Mouse (Mus musculus): ENCODE data around the gene Atp6v0e.

Gene Atp6v0e

GRCm38 (mm10) chr17:26662978-26663683, at the start of gene Atp6v0e:
Gene Atp6v0e, plus strand, starts transcription at chr17:26663231.
- peak; percentile 84 for DNase-seq (ENCODE audit: low spot score)

DNA sequence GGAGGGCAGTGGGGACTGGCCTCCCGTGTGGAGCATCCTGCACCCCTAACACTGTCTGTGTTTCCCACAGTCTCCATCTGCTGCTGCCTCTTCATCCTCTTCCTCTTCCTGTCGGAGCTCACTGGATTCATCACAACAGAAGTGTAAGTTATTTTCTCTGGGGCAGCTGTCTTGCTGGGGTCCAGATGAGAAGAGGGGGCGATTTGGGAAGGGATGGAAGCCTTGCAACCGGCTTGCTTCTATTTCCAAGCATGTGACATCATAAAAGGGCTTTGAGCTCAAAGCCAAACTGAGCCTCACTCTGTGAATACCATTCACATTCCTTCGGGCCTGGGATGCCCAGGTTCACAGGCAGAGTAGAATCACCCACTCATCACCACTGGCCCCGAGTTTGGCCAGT, 48.7 kb upstream of the Atp6v0e start:
- no peak for DNase-seq (ENCODE audit: low spot score)

GRCm38 (mm10) chr17:26614708-26615486, 48.1 kb upstream of the Atp6v0e start:
- DNase-seq (ENCODE audit: low spot score) = no peak

- DNase-seq (ENCODE audit: low spot score) = peak; percentile 61
Measured at GRCm38 (mm10) chr17:26616696-26617095, 46.3 kb upstream of the Atp6v0e start.

GRCm38 (mm10) chr17:26618498-26618897, 44.5 kb upstream of the Atp6v0e start:
- DNase-seq (ENCODE audit: low spot score) = no peak

- no peak for DNase-seq (ENCODE audit: low spot score)
Measured at GRCm38 (mm10) chr17:26619577-26619976, 43.5 kb upstream of the Atp6v0e start.

DNA sequence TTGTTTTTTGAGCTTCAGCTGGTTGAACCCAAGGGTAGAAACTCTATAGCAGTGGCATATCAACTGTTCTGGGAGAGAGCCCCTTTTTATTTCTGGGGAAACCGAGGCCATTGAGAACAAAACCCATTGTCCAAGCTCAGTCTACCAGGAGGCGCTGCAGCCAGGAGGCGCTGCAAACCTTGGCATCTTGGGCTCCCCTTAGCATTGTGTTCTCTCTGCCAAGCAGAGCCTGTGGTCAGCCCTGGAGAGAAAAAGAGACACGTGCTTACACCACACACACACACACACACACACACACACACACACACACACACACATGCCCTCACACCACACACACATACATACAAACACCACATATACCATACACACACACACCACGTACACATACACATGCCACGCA, 42.7 kb upstream of the Atp6v0e start:
- DNase-seq (ENCODE audit: low spot score) = no peak

DNA sequence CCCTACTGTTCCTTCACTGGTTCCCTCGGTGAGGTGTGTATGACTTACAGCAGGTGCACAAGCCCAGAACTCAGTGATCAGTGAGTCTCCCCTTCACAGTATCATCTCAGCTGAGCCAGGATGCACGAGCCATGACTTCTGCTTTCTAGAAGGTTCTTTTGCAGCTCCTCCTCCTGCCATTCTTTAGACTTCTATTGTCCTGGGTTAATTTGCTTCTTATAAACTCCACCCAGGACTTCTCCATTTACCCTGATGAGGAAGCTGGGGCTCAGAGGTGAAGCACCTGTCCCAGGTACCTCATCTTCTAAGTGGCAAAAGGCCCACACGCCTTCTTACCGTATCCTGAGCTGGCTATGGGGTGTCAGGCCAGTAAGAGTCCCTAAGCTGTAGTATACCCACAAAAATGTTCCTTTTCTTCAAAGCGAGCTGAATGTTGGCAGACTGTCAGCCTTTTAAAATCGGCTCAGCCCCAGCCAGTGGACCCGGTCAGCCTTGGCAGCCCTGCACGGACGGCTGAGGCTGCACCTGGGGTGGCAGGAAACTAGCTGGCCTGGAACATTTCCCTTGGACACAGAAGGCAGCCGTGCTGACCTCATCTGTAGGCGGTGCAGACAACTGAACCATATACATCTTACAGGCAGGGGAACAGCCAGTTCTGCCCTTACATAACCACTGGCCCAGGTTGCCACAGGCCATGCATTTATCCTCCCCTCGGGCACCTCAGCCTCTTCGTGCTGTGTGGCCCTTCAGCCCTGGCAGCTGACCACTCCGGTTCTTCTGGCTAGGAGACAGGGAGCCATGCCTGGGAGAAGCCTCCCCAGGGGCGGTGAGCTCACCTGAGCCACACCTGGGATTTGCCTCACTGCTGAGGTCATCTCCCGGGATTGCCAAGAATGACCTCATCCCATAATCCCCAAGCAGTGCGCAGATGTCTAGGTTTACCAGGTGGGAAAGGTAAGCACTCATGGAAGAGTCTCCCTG, 42.0 kb upstream of the Atp6v0e start:
- peak; percentile 62 for DNase-seq (ENCODE audit: low spot score)

DNA sequence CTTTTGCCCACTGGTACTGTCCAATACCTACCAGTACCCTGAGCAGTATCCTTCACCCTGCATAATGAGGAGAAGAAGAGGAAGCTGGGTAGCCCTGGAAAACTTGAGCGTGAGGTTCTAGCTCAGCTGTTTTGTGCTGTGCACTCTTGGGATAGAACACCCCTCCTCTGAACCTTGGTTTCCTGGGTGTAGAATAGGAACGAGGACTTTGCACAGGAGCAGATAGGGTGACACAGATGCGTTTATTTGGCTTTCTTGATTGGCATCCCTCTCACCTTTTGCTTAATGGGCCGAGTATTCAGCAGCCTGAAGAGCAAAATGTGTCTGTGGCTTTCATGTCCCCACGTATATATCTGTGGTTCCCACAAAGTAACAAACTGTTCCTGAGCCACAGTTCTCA, 41.1 kb upstream of the Atp6v0e start:
- no peak for DNase-seq (ENCODE audit: low spot score)

DNA sequence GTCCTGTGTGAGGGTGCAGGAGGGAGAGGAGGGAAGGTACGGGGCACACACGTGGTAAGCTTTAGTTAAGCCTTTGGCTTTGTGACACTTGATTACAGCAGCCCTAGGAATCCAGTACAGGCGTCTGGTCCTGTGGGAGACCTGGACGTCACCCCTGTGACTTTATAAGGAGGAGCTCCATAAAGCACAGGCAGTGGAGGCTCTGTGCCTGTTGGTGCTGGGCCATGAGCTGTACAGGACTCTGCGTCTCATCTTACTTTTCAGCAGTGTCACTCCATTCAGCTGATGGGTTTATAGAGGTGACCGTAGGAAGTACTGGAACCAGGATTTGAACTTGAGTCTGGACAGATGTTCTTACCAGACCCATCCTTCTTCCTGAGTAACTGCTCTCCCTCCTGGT, 39.0 kb upstream of the Atp6v0e start:
- DNase-seq (ENCODE audit: low spot score) = no peak

DNA sequence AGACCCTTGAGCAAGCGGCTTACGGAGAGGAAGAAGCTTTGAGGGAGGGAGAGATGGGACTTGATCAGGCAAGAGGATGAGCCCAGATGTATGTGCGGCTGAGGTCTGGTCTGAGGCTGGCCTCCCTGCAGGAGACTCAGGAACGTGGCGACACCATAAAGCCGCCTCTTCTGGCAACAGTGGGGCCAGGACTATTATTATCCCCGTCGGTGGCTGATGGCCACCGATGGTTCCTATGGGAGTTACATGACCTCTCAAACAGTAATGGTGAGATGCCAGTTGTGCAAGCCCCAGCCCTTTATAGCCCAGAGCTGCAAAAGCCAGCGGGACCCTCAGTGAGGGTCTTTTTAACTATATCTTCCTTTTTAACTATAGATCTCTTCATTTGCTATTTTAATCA, 38.0 kb upstream of the Atp6v0e start:
- peak; percentile 47 for DNase-seq (ENCODE audit: low spot score)

GRCm38 (mm10) chr17:26625521-26626010, 37.5 kb upstream of the Atp6v0e start:
- peak; percentile 25 for DNase-seq (ENCODE audit: low spot score)

DNA sequence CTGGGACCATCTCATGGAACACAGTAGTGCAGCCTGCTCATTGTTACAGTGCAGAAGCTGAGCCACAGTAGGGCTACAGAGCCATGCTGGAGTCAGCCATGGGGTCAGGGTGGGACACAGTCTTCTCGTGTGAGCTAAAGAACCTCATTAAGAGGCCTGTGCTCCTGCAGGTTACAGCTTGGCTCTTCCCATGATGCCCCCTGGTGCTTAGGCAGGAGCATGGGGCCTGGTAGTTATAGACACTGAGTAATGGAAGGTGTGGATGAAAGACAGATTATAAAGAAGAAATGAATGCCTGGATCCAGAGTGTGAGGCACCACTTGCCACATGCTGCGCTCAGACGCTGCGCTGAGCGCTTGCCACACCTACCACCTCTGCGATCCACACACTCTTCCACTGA, 34.6 kb upstream of the Atp6v0e start:
- DNase-seq (ENCODE audit: low spot score) = no peak

DNA sequence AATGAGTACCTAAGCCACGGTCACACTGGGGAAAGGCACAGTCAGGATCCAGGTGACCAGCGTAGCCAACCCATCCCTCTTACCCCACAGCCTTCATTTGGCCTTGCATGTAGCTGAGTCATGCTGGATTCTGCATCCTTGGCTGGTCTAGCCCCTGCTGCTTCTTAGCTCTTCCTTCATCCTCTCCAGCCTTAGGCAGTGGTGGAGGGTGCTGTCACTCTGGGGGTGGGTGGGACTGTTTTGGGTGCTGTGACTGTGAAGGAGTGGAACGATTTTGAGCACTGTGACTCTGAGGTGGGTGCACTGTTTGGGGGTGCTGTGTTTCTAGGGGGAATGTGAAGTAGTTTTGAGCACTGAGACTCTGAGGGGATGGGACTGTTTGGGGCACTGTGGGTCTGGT, 34.1 kb upstream of the Atp6v0e start:
- no peak for DNase-seq (ENCODE audit: low spot score)

- no peak for DNase-seq (ENCODE audit: low spot score)
Measured at GRCm38 (mm10) chr17:26631811-26632327, 31.2 kb upstream of the Atp6v0e start.

GRCm38 (mm10) chr17:26633186-26633585, 29.8 kb upstream of the Atp6v0e start:
- no peak for DNase-seq (ENCODE audit: low spot score)

GRCm38 (mm10) chr17:26633926-26634325, 29.1 kb upstream of the Atp6v0e start:
- DNase-seq (ENCODE audit: low spot score) = no peak

- DNase-seq (ENCODE audit: low spot score) = no peak
Measured at GRCm38 (mm10) chr17:26634539-26634938, 28.5 kb upstream of the Atp6v0e start.

DNA sequence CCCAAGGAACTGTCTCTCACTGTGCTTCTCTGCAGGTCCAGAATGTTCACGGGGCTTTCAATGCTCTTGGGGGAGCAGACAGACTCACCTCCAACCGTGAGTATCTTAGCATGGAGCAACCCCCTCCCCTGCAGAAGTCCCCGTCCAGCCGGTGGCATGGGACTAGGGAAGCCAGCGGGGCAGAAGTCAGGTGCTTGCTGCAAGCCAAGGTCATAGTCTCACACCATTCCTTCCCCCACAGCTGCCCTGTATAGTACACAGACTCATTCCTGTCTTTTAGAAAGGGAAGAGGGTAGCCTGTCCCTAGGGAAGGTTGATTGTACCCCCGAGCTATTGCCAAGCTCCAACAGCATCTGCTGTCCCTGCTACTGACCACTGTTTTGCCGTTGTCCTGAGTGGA, 27.1 kb upstream of the Atp6v0e start:
- no peak for DNase-seq (ENCODE audit: low spot score)

- DNase-seq (ENCODE audit: low spot score) = peak; percentile 54
Measured at GRCm38 (mm10) chr17:26637851-26638250, 25.2 kb upstream of the Atp6v0e start.

- peak; percentile 80 for DNase-seq (ENCODE audit: low spot score)
Measured at GRCm38 (mm10) chr17:26638655-26639054, 24.4 kb upstream of the Atp6v0e start.

GRCm38 (mm10) chr17:26639791-26640190, 23.2 kb upstream of the Atp6v0e start:
- no peak for DNase-seq (ENCODE audit: low spot score)
